Mouse (Mus musculus) kidney, adult 2 months (tissue): ENCODE results near the gene Crb3.

ENCODE experiments used
- CTCF ChIP-seq: fragments of 200-500 bp; conservative IDR thresholded peaks from 2 replicates; pipeline ENCODE4 v1.5.1; 2011; ENCODE audit warnings: low read depth, mild to moderate bottlenecking, control low read depth, low read length, moderate library complexity, mixed read lengths; ENCODE audit not compliant: insufficient read depth, insufficient read length
- POLR2A ChIP-seq: fragments of 200-500 bp; IDR thresholded peaks from one replicate; pipeline ENCODE4 v1.6.1; 2011; ENCODE audit warnings: low read depth, low read length, control low read depth

DNA sequence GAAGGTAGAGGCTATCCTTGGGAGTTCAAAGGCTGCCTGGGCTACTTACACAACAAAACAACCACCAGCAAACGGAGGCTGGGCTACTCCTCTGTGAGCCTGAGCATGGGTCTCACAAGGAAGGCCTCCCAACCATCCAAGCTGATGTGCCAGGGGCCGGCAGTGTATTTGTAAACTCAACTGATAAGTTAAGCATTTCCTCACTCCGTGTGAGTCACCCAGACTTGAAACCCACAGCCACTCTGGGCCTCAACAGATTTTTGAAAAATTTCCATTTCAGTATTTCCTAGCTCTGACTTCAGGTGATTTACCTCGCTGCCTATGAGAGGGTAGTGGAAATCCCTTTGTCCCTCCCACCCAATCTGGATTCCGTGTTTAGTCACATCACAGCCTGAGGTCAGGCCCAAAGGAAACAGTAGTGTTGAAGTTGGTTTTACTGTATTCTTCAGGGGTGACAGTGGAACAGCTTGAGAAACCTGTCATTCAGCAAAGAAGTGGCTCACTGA, 49.8 kb downstream of the Crb3 start:
- TF ChIP-seq POLR2A (no peak), CTCF (no peak)
